Mouse (Mus musculus): Measurements from ENCODE around the gene Tmem167.
"Not testable (repeated sequence)": the region's sequence is repeated elsewhere in the genome, so short reads cannot be mapped to it uniquely, and the experiment has no call there.

Gene Tmem167

DNA sequence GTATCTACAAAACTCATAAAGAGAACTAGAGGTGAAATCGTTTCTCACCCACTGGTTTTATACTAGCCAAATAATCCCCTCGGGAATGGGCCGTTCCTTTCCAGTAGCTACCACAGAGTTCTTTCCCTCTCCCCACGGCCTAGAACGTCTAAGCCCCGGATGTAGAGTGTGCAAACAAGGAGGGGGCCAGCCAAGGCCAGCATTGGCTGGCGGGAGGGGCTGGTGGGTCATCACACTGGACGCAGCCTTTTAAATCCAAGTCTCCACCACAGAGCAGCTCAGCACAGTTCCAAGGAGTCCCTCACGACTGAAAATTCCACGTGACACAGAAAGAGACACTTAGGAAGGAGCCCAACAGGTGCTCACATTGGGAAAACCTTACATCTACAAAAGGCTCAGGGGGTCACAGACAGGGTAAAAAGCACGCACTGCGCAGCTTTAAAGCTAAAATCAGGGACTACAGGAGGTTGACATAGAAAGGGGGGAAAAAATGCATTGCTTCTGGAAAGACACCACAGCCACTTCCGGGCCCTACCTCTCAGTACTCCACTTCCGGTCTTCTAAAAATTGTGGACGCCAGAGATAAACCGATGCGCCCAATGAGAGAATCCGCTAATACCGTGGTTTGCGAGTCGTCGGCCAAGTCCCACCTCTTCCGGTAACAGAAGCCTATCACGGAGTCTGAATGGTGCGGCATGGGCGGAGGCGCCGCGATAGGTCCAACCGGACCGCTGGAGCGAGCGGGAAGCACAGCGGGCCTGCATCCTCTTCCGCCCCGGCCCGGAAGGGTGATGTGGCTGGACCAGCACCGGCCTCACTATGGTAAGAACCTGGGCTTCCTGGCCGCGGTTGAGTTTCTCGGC is at the start of gene Tmem167, which contains the start of gene Xrcc4:
Tmem167 (plus strand) TSS at position 162 of the 863 bp plus-strand sequence.
Xrcc4 (minus strand) TSS at position 647 of the 863 bp plus-strand sequence.
- peak; percentile 98 for DNase-seq (ENCODE audit: inconsistent ontology term)

- no peak for DNase-seq (ENCODE audit: inconsistent ontology term)
Observed at GRCm38 (mm10) chr13:90039613-90040012, 49.3 kb upstream of the Tmem167 start.

- DNase-seq (ENCODE audit: inconsistent ontology term) = no peak
Observed at GRCm38 (mm10) chr13:90051735-90052134, 37.2 kb upstream of the Tmem167 start.

DNA sequence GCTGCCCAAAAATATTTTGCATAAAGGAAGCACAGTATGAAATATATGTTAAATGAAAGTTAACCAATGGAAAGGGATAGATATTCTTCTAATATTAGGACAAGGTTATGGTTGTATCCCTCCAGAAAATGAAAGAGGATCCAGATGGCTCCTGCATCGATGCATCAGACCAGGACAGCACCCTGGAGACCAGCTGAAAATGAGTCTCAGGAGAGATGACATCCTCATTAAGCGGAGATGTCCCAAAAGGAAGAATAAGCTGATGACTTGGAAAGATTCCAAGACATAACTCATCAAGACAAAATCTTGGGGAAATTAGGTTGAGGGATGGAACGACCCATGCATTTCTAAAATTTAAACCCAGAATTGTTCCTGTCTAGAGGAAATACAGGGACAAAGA is 36.5 kb upstream of the Tmem167 start:
- no peak for DNase-seq (ENCODE audit: inconsistent ontology term)

- no peak for DNase-seq (ENCODE audit: inconsistent ontology term)
Observed at GRCm38 (mm10) chr13:90061877-90062276, 27.0 kb upstream of the Tmem167 start.

GRCm38 (mm10) chr13:90089825-90090183 is 881 bp downstream of the Tmem167 start:
- DNase-seq (ENCODE audit: inconsistent ontology term) = no peak

DNA sequence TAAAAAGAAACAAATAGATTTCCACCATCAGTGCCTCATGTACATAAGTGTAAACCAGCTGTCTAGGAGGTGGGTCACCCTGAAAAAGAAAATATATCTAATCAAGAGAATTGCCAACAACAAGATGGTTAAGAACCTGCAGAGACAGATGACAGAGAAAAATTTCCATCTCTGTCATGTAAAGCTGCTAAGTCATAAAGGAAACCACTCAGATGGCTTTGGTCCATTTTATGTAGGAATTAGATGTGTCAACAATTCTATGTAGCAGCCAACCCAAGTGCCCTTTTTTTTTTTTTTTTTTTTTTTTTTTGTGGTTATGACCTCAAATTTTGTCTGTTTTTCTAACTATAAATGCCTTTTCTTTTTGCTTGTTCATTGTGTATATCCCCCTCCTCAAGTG is 12.6 kb downstream of the Tmem167 start:
- no peak for DNase-seq (ENCODE audit: inconsistent ontology term)

GRCm38 (mm10) chr13:90106139-90106538 is 17.2 kb downstream of the Tmem167 start:
- no peak for DNase-seq (ENCODE audit: inconsistent ontology term)

- DNase-seq (ENCODE audit: inconsistent ontology term) = not testable (repeated sequence)
Observed at GRCm38 (mm10) chr13:90108746-90109145, 19.8 kb downstream of the Tmem167 start.

DNA sequence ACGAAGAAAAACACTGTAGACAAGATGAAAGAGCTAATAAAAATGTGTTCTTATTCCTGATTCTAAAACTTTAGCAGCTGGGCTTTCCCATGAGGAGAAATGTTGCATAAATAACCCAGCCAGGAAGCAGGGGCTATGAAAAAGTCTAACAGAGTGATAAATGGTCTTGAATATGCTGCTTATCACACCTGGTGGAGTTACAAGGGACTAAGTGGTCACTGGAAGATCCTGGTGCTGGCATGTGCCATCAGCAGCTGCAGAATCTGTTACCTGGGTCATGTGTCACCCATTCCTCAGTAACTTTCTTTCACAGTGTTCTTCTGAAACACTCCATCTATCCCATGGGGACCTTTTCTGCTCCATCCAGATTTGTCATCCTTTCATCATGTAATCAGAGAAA is 22.8 kb downstream of the Tmem167 start:
- no peak for DNase-seq (ENCODE audit: inconsistent ontology term)

GRCm38 (mm10) chr13:90136156-90136910 is 47.4 kb downstream of the Tmem167 start:
- DNase-seq (ENCODE audit: inconsistent ontology term) = peak; percentile 89

- DNase-seq (ENCODE audit: inconsistent ontology term) = no peak
Observed at GRCm38 (mm10) chr13:90141681-90142080, 52.8 kb downstream of the Tmem167 start.

GRCm38 (mm10) chr13:90143245-90143644 is 54.3 kb downstream of the Tmem167 start:
- DNase-seq (ENCODE audit: inconsistent ontology term) = no peak

DNA sequence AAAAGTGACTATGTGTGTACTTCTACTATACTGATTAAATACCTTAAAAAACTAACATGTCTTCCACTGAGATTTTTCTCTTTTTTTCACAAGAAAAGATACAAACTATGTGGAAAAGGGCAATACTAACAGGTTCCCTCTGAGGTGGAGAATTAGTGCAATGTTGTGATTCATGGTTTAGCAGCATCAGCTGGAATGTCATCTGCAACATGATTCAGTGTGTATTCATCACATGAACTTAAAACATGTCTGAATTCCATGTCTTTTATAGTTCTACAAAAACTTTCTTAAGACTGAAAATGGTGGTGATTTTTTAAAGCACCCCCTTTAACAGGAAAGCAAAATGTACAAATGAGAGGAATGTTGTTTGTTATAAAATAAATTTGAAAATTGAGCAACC is 63.0 kb downstream of the Tmem167 start:
- peak; percentile 29 for DNase-seq (ENCODE audit: inconsistent ontology term)

GRCm38 (mm10) chr13:90152536-90153273 is 63.8 kb downstream of the Tmem167 start:
- DNase-seq (ENCODE audit: inconsistent ontology term) = no peak

GRCm38 (mm10) chr13:90164147-90164546 is 75.2 kb downstream of the Tmem167 start:
- DNase-seq (ENCODE audit: inconsistent ontology term) = no peak

- no peak for DNase-seq (ENCODE audit: inconsistent ontology term)
Observed at GRCm38 (mm10) chr13:90167044-90167443, 78.1 kb downstream of the Tmem167 start.

DNA sequence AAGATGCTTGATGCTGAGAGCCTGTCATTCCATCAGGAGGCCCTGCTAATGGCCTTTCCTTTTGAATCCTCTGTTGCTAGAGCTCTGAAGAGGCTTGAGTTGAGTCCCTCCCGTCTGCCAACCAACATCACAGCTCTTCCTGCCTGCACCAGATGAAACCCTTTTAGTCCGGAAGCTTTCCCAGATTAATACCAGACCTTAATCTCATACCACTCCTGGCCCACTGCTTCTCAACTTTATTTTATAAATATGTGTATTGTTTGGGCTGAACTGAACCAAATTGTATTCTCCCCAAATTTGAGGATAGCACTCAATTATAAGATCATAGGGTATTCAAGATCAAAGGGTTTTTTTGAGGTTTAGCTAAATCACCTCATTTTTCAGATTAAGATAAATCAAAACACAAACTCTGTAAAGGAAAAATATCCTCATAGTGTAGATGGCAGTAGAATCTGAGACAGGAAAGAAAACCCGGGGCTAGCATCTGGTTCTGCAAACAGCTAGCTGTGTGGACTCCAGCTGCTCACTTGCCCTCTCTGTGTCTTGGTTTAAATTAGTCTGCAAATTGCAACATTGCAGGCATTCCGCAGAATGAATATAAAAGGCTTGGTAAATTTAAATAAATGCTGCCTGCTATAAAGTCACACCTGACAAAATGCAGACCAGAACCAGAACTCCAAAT is 81.3 kb downstream of the Tmem167 start:
- no peak for DNase-seq (ENCODE audit: inconsistent ontology term)

- no peak for DNase-seq (ENCODE audit: inconsistent ontology term)
Observed at GRCm38 (mm10) chr13:90170782-90171179, 81.9 kb downstream of the Tmem167 start.

DNA sequence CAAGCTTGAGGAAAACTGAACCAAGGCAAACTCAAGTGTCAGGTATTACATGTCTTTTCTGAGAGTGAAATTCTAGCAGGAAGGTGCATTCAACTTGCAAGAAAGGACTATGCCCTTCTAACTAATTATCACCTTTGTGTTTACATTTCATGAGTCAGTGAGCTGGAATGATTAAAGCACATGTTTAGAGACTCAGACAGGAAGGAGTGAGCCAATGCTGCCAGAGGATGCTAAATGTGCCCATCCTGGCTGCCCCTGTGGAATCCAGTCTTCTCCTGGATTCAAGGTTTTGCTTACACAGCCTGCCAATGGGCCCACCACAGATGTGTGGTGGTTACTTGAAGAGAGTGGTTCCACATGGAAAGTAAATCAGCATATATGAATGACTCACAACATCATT is 82.5 kb downstream of the Tmem167 start:
- DNase-seq (ENCODE audit: inconsistent ontology term) = peak; percentile 54

GRCm38 (mm10) chr13:90175662-90176061 is 86.7 kb downstream of the Tmem167 start:
- DNase-seq (ENCODE audit: inconsistent ontology term) = no peak

GRCm38 (mm10) chr13:90182262-90182661 is 93.3 kb downstream of the Tmem167 start:
- DNase-seq (ENCODE audit: inconsistent ontology term) = no peak

All from Muller cell, postnatal 12 days (primary cell).